Mouse (Mus musculus) olfactory bulb, adult 2 months (tissue): ENCODE measurements around the gene Fzd2. TPM values are rescaled to one million over a fixed set of nuclear protein-coding genes. Genes with fewer than 3 reads are reported as not detected.

ENCODE experiments used
- H3K27ac ChIP-seq: fragments of 200-500 bp; 2 replicates; pipeline ENCODE4 v1.5.1; 2012; ENCODE audit warnings: low read depth, low read length; ENCODE audit not compliant: insufficient read depth
- H3K4me1 ChIP-seq: fragments of 200-500 bp; 2 replicates; pipeline ENCODE4 v1.6.1; 2012; ENCODE audit warnings: low read length; ENCODE audit not compliant: control insufficient read depth, insufficient read depth
- H3K4me3 ChIP-seq: fragments of 200-500 bp; 2 replicates; pipeline ENCODE4 v1.5.1; 2012; ENCODE audit warnings: mild to moderate bottlenecking, low read depth, low read length, moderate library complexity; ENCODE audit not compliant: insufficient read depth
- CTCF ChIP-seq: fragments of 200-500 bp; IDR thresholded peaks from 2 replicates; pipeline ENCODE4 v1.5.1; 2012; ENCODE audit warnings: low read depth, mild to moderate bottlenecking, low read length, moderate library complexity; ENCODE audit not compliant: insufficient read depth
- POLR2A ChIP-seq: fragments of 200-500 bp; IDR thresholded peaks from 2 replicates; pipeline ENCODE4 v1.6.1; 2012; ENCODE audit warnings: mild to moderate bottlenecking, low read depth, low read length, moderate library complexity; ENCODE audit not compliant: insufficient read depth
- WGBS: fragments of 180-500 bp; shearing (Covaris S2); methylation state at CpG from one replicate; pipeline ENCODE4 v1.1.7; 2018; 5-methylcytosine and 5-hydroxymethylcytosine counted together
- polyA plus RNA-seq: library from polyadenylated mRNA; stranded (reverse); fragments of >200 nt; gene quantifications from 2 replicates; pipeline ENCODE4 v1.2.4, GENCODE M21; 2012; ENCODE audit warnings: low replicate concordance; ENCODE audit not compliant: missing spikeins, insufficient read depth, insufficient read length

The Fzd2 gene
- polyA plus RNA-seq, 1 experiment = not detected

DNA sequence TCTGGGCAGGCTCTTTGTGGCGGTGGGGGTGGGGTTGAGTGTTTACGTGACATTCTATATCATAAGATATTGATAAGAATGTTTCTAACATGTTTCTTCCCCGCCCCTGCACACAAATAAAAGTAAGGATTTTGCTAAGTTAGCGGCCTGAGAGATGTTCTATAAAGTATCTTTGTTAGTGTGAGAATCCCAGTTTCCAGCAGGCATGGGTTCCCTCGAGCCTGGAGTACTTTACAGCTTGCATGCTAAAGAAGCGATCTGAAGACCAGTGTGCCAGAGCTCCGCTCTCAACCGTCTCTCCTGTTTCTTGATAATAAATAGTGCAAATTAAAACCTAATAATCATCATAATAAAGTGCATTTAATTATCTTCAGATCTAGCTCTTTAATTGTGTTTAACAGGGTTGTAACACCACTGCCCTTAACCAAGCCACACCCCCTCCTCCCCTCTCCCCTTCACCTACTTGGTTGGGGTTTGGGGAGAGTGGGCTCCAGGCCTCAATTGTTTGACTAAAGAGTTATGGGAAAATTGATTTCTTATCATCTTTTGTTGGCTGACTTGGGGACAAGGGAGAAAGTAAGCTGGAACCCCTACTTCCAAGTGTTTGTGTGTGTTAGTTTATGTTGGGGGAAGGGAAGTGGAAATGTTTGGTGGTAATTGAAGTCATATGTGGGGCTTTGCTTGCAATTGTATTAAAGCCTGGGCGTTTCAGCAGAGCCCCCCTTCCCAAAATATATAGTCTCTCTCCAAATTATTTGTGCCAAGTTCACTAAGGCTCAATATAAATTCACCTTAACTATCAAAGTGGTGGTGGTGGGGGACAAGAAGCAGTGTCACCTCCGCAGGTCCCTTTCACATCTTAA lies 3.7 kb downstream of the Fzd2 start:
- peaks cover 21% of the 10 kb centered on the region; the same call in 1 of the 2 replicates for H3K4me1 ChIP-seq
- WGBS = 53% methylated on average over 10 of the region's 10 CpGs
- TF ChIP-seq POLR2A (no peak), CTCF (no peak)
- no peak overlapping the region for H3K27ac ChIP-seq
- no peak overlapping the region for H3K4me3 ChIP-seq

DNA sequence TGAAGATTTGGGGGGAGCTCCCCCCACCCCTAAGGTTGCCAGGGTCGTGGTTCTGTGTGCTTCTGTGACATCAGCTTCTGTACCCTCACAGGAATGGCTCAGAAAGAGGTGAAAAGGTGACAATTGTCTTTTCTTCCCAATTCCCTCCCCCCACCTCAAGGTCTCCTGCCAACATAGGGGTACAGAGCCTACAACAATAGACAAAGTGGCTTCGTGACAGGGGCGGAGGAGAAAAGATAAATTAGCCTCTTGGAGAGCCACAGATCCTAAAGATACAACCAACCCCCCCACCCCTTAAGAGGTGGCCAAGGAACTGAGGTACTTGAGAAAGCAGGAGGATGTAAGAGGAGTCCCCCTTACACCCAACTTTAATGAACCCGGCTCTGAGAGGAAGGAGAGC lies 4.5 kb downstream of the Fzd2 start:
- Histone ChIP-seq H3K4me3 (no peak overlapping the region), H3K4me1 (peaks cover 21% of the 10 kb centered on the region; the same call in 1 of the 2 replicates), H3K27ac (no peak overlapping the region)
- TF ChIP-seq POLR2A (no peak), CTCF (no peak)
- WGBS = 58% methylated on average over 4 of the region's 4 CpGs

DNA sequence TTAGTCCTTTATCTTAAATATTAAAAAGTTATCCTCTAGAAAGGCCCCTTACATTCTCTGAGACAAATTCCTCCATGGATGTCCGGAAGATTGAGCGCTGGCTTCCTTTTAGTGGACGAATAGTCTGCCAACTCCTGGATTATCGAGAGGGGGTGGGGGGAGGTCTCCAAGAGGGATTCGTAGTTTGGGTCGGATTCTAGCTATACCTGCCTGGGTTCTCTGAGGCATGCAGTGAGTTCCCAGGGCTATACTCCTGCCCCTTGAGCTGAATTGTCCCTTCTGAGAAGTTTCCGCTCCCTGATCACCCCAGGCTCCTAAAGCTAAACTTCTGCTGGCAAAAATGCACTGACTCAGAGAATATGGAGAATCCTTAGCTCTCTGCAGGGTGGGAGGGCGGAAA lies 5.3 kb downstream of the Fzd2 start:
- 75% methylated on average over 8 of the region's 8 CpGs for WGBS
- Histone ChIP-seq H3K4me3 (no peak overlapping the region), H3K27ac (no peak overlapping the region), H3K4me1 (peaks cover 19% of the 10 kb centered on the region; the same call in 1 of the 2 replicates)
- TF ChIP-seq POLR2A = no peak
- TF ChIP-seq CTCF = no peak

DNA sequence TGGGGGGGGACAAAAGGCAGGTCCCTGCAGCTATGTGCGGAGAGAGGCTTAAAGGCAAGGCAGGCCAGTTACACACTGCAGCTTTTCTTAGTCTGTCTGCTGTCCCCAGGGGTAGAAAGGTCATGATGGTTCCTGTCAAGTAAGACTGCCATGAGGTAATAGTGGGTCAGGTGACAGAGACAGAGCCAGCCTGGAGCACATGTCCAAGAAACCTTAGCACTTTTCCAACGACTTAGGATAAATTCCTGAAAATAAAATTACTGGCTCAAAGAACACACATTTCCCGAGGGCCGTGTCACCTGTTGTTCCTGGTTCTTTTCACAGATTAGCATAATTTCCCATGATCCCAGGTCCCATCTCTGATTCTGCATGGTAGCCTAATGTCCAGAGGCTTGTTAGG lies 6.1 kb downstream of the Fzd2 start:
- Histone ChIP-seq H3K4me3 (no peak overlapping the region), H3K27ac (no peak overlapping the region), H3K4me1 (peaks cover 13% of the 10 kb centered on the region; the same call in 1 of the 2 replicates)
- TF ChIP-seq POLR2A (no peak), CTCF (no peak)
- 70% methylated on average over 4 of the region's 4 CpGs for WGBS

DNA sequence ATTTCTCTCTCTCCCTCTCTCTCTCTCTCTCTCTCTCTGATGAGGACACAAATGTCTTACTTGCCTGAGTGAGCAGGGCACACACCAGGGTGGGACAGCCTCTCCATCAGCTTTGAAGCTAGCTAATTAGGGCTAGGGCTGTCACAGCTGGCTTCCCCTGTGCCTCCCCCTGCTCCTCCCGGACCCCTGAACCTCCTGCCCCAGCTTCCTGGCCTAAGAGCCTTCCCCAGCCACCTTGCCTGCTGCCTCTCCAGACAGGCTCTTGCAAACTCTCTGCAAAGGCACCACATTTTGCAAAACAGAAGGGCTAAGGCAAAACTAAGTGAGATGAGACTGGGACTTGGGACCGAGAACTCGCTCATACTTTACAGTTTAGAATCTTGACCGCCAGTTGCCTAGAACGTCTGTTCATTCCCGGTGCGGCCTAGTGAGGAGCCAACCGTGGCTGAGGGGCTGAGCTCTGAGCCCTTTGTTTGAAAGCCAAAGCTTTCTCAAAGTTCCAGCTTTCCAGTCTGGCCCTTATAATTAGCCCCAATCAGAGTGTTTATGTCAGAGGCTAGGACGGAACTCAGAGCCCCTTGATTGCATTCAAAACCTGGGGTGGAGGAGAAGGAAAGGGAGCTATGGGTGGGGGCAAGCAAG lies 6.6 kb downstream of the Fzd2 start:
- TF ChIP-seq CTCF (no peak), POLR2A (no peak)
- H3K27ac ChIP-seq = no peak overlapping the region
- H3K4me1 ChIP-seq = peaks cover 12% of the 10 kb centered on the region; the same call in 1 of the 2 replicates
- WGBS = 54% methylated on average over 9 of the region's 9 CpGs
- no peak overlapping the region for H3K4me3 ChIP-seq

DNA sequence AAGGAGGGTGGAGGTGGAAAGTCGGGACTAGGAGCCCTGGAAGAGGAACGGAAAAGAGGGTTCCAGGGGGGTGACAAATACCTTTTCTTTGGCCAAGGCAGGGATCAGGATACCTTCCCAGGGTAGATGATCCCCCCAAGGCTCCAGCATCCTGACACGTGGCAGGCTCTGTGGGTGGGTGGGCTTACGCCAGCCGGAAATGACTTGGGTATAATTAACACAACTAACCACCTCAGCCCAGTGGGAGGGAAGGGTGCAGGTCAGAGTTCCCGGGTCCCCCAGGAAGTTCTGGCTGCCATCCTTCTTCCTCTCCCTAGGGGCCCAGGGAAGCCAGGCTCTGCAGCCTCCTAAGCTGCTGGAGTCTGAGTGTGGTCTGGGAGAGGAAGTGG lies 7.1 kb downstream of the Fzd2 start:
- WGBS = 43% methylated on average over 6 of the region's 6 CpGs
- no peak overlapping the region for H3K27ac ChIP-seq
- TF ChIP-seq CTCF (no peak), POLR2A (no peak)

DNA sequence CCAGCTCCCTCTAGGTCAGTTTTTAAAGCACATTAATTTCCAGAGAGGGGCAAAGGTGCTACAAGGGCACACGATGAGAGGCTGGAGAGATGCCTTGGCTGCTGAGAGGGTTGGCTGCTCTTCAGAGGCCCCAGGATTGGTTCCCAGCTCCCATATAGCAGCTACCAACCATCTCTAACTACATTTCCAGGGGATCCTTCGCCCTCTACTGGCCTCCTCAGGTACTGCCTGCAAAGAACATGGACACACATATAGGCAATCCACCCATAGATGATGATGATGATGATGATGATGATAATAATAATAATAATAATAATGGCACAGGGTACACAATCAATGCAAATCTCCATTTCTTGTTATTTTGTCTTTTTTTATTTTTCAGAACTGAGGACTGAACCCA lies 15.3 kb downstream of the Fzd2 start:
- no peak for TF ChIP-seq CTCF
- TF ChIP-seq POLR2A = no peak
- H3K27ac ChIP-seq = no peak overlapping the region
- H3K4me1 ChIP-seq = no peaks in the 10 kb centered on the region; the same call in 1 of the 2 replicates
- H3K4me3 ChIP-seq = no peak overlapping the region
- 70% methylated on average over 2 of the region's 2 CpGs for WGBS

More for the DNA sequence above, 7.1 kb downstream of the Fzd2 start:
- H3K4me1 ChIP-seq = peaks cover 7% of the 10 kb centered on the region; the same call in 1 of the 2 replicates
- H3K4me3 ChIP-seq = no peak overlapping the region

DNA sequence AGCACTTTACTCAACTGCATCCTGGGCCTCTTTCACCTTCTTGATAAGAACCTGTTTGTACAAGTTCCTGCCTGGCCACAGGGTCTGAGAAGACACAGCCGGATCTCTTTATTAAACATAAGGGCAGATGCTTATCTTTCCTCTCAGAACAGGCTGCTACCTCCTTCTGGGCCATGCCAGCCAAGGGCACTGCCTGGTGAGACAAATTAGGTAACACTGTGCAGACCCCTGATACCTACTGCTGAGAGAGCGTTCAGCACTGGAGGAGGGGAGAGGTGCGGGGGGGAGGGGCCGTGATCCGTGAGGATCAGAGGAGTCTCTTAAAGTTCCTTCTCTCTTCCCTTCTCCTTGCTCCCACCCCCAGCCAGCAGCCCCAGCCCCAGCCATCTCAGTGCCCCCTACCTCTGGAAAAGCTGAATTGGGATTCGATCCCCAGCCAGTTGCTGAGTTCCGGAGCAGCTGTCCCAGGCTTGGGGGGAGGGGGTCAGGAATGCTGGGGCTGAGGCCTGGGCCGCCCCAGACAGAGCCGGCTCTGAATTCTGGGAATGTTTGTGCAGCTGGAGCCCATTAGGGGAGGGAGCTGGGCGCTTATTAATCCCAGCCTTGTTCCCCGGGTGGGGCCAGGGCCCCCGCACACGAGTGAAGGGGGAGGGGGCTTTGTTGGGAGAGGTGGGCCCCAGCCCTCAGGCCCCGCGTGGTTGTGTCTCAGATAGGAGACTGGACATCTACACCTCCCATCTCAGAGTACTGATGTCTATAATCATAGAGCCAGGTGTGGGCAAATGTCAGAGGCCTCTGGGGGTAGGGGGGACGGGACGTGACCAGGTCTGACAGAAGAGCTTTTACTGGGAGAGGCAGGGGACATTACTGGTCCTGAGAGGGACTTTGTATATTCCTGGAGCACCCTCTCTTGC lies 19.9 kb downstream of the Fzd2 start:
- TF ChIP-seq CTCF (no peak), POLR2A (no peak)
- WGBS = 25% methylated on average over 17 of the region's 17 CpGs
- no peak overlapping the region for H3K27ac ChIP-seq
- no peaks in the 10 kb centered on the region; the same call in 1 of the 2 replicates for H3K4me1 ChIP-seq
- H3K4me3 ChIP-seq = no peak overlapping the region
